Mouse (Mus musculus): ENCODE measurements around the gene Rad54l2.

GRCm38 (mm10) chr9:106655884-106656720, 132.9 kb downstream of the Rad54l2 start, which contains the start of gene Grm2:
- TF ChIP-seq POLR2A (IDR thresholded peaks at IDR 0.05; ENCODE audit: insufficient read depth, low read depth, low read length) (no peak), CTCF (IDR thresholded peaks at IDR 0.05) (no peak)

Data from heart, adult 2 months (tissue).